Mouse (Mus musculus) lung, postnatal 25 days (tissue): Measurements from ENCODE around the gene Gpr61.

Source experiments
- DNase-seq: peaks from one replicate; pipeline ENCODE4 v3.0.0; 2022; ENCODE audit warnings: low spot score

Gpr61 gene

GRCm38 (mm10) chr3:108129804-108130203, 24.9 kb downstream of the Gpr61 start:
- DNase-seq: no peak

- no peak for DNase-seq
Measured at GRCm38 (mm10) chr3:108129367-108129766, 25.3 kb downstream of the Gpr61 start.

- DNase-seq: no peak
Measured at GRCm38 (mm10) chr3:108128520-108128919, 26.2 kb downstream of the Gpr61 start.

GRCm38 (mm10) chr3:108126327-108126726, 28.4 kb downstream of the Gpr61 start:
- DNase-seq: no peak

- no peak for DNase-seq
Measured at GRCm38 (mm10) chr3:108124131-108124530, 30.6 kb downstream of the Gpr61 start.

GRCm38 (mm10) chr3:108123242-108123641, 31.4 kb downstream of the Gpr61 start:
- DNase-seq: no peak

- DNase-seq: no peak
Measured at GRCm38 (mm10) chr3:108121101-108121500, 33.6 kb downstream of the Gpr61 start.

- DNase-seq: no peak
Measured at GRCm38 (mm10) chr3:108117465-108117864, 37.2 kb downstream of the Gpr61 start.

GRCm38 (mm10) chr3:108113591-108114289, 40.9 kb downstream of the Gpr61 start:
- peak; percentile 54 for DNase-seq

GRCm38 (mm10) chr3:108112666-108113065, 42.0 kb downstream of the Gpr61 start:
- no peak for DNase-seq

GRCm38 (mm10) chr3:108112246-108112645, 42.4 kb downstream of the Gpr61 start:
- no peak for DNase-seq

- DNase-seq: no peak
Measured at GRCm38 (mm10) chr3:108111320-108111719, 43.4 kb downstream of the Gpr61 start.

GRCm38 (mm10) chr3:108105281-108105680, 49.4 kb downstream of the Gpr61 start:
- DNase-seq: no peak

GRCm38 (mm10) chr3:108102075-108102474, 52.6 kb downstream of the Gpr61 start:
- DNase-seq: no peak

- no peak for DNase-seq
Measured at GRCm38 (mm10) chr3:108101594-108101993, 53.1 kb downstream of the Gpr61 start.
